Mouse (Mus musculus) frontal cortex, adult 2 months (tissue): ENCODE data around the gene Slc8b1. TPM values are rescaled to one million over a fixed set of nuclear protein-coding genes. Genes with fewer than 3 reads are reported as not detected.
"Not testable (repeated sequence)": the region's sequence is repeated elsewhere in the genome, so short reads cannot be mapped to it uniquely, and the experiment has no call there.

Source experiments
- DNase-seq, 2 experiments: peaks; one replicate each; pipeline ENCODE4 v3.0.0; 2022; ENCODE audit warnings: low spot score in 1 of 2; ENCODE audit errors: extremely low spot score in 1 of 2
- polyA plus RNA-seq: library from polyadenylated mRNA; depleted of rRNA; stranded (reverse); fragments of >200 nt; gene quantifications from 2 replicates; pipeline ENCODE4 v1.2.3, GENCODE M21; 2012

Slc8b1 gene
- polyA plus RNA-seq, 1 experiment = 6.4 TPM

GRCm38 (mm10) chr5:120495064-120495702, 15.8 kb upstream of the Slc8b1 start:
- DNase-seq = peak in 1 of 2 experiments; percentile 32

GRCm38 (mm10) chr5:120495703-120496226, 15.2 kb upstream of the Slc8b1 start:
- DNase-seq = no peak

- DNase-seq = no peak
These were observed 13.9 kb upstream of the Slc8b1 start for GRCm38 (mm10) chr5:120497071-120497470.

GRCm38 (mm10) chr5:120499202-120499601, 11.8 kb upstream of the Slc8b1 start:
- no peak for DNase-seq

- DNase-seq = not testable (repeated sequence)
These were observed 10.4 kb upstream of the Slc8b1 start for GRCm38 (mm10) chr5:120500609-120501008.

- DNase-seq = peak in 1 of 2 experiments; percentile 39
These were observed 8.8 kb upstream of the Slc8b1 start for GRCm38 (mm10) chr5:120502147-120502621.

- peak in 1 of 2 experiments; percentile 24 for DNase-seq
These were observed 8.3 kb upstream of the Slc8b1 start for GRCm38 (mm10) chr5:120502675-120503143.

GRCm38 (mm10) chr5:120503144-120503795, 7.7 kb upstream of the Slc8b1 start, which contains the start of gene Plbd2:
TSS of gene Plbd2 (minus strand) at chr5:120503625.
- DNase-seq = peak in 1 of 2 experiments; percentile 83

- peak in 1 of 2 experiments; percentile 82 for DNase-seq
These were observed 5.6 kb upstream of the Slc8b1 start for GRCm38 (mm10) chr5:120505368-120505767.

GRCm38 (mm10) chr5:120505781-120506180, 5.2 kb upstream of the Slc8b1 start:
- DNase-seq = no peak

- no peak for DNase-seq
These were observed 4.5 kb upstream of the Slc8b1 start for GRCm38 (mm10) chr5:120506490-120506889.

- no peak for DNase-seq
These were observed 3.7 kb upstream of the Slc8b1 start for GRCm38 (mm10) chr5:120507311-120507710.

GRCm38 (mm10) chr5:120511643-120512220, 764 bp downstream of the Slc8b1 start:
- no peak for DNase-seq

GRCm38 (mm10) chr5:120512911-120513555, 2.1 kb downstream of the Slc8b1 start:
- DNase-seq = no peak

- no peak for DNase-seq
These were observed 3.2 kb downstream of the Slc8b1 start for GRCm38 (mm10) chr5:120514031-120514677.

GRCm38 (mm10) chr5:120514754-120515153, 3.8 kb downstream of the Slc8b1 start:
- no peak for DNase-seq

- DNase-seq = no peak
These were observed 4.5 kb downstream of the Slc8b1 start for GRCm38 (mm10) chr5:120515451-120515850.

GRCm38 (mm10) chr5:120516221-120516984, 5.4 kb downstream of the Slc8b1 start:
- DNase-seq = no peak

- no peak for DNase-seq
These were observed 6.6 kb downstream of the Slc8b1 start for GRCm38 (mm10) chr5:120517552-120517951.
